Mouse (Mus musculus): ENCODE data around the gene Tmem219.

DNA sequence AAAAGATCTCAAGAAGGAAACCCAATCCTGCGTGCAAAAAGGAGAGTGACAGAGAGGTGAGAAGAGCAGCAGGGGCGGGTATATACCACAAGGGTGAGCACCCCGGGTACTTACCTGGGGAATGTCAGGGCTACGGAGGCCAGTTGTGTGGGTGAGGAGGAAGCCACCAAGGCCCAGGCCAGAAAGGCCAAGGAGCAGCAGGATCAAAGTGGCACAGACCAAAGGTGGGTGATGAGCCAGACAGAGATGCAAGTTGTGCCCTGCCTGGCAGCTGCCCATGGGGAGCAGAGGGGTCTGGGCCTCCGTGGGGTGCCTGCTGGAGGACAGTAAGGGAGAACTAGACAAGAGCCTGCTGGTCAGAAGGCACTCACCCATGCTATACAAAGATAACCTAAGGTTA is 25.8 kb downstream of the Tmem219 start:
- TF ChIP-seq POLR2A (IDR thresholded peaks at IDR 0.05; ENCODE audit: borderline replicate concordance, control insufficient read depth, low read depth, low read length), result no peak
- TF ChIP-seq CTCF (IDR thresholded peaks at IDR 0.05; ENCODE audit: control insufficient read depth, insufficient read depth, low read length), result no peak

Data from bone marrow, adult 2 months (tissue).